Mouse (Mus musculus) bone marrow macrophage, adult 2 months (primary cell): ENCODE results near the gene Il21r.

Experiments
- CTCF ChIP-seq: IDR thresholded peaks from 2 replicates; pipeline ENCODE4 v1.5.1; 2012; ENCODE audit warnings: low read depth, mild to moderate bottlenecking, low read length, moderate library complexity
- POLR2A ChIP-seq: IDR thresholded peaks from 2 replicates; pipeline ENCODE4 v1.6.1; 2012; ENCODE audit warnings: mild to moderate bottlenecking, low read depth, low read length, borderline replicate concordance

DNA sequence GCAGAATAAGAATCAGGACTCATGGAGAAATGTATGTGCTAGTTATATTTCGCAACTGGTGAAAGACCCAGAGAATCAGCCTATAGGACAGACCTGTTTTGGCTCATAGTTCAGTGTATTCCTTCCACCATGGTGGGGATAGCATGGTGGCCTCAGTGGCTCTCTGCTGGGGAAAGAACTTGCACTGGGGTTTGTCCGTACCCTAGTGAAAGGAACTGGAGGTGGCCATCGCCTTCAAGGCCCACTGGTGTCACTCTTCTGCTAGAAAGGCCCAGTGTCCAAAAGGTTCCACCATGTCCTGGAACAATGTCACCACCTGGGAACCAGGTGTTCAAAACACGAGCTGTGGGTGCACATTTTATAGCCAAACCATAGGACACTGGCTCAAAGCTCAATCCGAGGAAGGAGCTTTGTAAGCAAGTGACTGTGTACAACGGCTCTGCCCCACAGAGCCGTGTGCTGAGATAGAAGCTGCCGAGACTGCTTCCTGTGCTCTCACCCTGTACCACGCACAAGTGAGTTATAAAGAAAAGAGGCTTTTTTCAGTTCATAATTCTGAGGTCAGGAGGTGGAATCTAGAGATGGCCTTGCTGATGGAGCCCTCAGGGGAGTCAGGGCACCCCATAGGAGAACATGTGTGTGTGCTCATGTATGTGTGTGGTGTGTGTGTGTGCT is 23.5 kb upstream of the Il21r start:
- TF ChIP-seq CTCF = no peak
- no peak for TF ChIP-seq POLR2A
